Mouse (Mus musculus) central nervous system, embryonic 11.5 days (tissue): ENCODE data around the gene Adamts15. TPM values are rescaled to one million over a fixed set of nuclear protein-coding genes. Genes with fewer than 3 reads are reported as not detected.

Experiments used
- polyA plus RNA-seq: library from polyadenylated mRNA; depleted of rRNA; stranded (reverse); fragments of >200 nt; gene quantifications from 2 replicates; pipeline ENCODE4 v1.2.3, GENCODE M21; 2012; rRNA removed

Adamts15 gene
- polyA plus RNA-seq = 5.0 and 8.0 TPM in 2 replicates

DNA sequence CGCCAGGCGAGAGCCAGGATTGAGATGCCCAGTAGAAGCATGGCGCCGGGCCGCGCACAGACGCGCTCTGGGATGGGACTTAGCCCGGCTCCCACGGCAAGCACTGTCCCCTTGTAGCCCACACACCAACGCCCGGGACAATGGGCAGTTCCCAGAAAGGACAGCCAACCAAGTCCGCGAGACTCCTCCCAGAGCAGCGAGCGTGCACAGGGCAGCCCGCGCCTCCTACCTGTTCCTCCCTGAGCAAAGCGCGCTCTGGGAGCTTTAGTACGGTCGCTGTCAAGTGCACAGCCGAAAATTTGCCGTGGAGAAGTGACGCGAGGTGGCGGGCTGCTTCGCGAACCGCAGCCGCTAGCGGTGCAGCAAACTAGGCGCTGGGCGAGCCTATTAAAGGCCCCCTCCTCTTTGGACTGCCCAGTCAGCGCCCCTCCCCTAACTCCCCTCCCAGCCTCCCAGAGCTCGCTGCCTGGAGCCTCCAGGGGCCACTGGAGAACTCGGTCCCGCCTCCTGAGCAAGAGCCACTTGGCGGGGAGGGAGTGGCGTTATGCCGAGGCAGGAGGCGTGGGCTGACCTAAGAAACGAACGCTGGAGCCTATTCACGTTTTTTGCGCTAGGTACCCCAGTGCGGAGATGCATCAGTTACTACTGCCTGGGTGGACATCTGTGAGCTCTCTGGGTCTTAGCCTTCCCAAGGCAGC, at the start of gene Adamts15:
Gene Adamts15 (minus strand): TSS at position 256 of the 698 bp plus-strand sequence.

DNA sequence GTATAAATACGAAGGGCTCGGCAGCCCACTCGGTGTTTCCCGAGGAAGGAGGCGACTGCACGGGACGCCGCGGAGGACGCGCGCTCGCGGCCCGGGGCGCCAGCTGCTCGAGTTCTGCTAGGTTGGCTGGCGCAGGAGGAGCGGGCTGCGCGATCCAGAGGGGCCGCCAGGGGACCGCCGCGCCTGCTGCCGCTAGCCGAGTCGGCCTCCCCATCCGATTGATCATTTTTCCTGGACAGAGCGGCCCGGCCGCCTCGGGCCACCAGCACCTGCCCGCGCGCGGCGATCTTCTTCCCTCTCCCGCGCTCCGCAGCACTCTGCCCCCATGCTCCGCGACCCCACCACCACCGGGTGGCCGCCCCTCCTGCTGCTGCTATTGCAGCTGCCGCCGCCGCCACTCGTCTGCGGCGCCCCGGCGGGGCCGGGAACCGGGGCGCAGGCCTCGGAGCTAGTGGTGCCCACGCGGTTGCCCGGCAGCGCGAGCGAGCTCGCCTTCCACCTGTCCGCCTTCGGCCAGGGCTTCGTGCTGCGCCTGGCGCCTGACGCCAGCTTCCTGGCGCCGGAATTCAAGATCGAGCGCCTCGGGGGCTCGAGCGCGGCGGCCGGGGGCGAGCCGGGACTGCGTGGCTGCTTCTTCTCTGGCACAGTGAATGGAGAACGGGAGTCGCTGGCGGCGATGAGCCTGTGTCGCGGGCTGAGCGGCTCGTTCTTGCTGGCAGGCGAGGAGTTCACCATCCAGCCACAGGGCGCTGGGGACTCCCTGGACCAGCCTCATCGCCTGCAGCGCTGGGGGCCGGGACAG, 20.5 kb upstream of the Adamts15 start, which contains the start of gene Adamts8:
Gene Adamts8 (plus strand): TSS at position 51 of the 802 bp plus-strand sequence.

Other genes with a start within 250 kb of the Adamts15 start
- gene Adamts8, start 20.1 kb upstream of the Adamts15 start, polyA plus RNA-seq = 0.50 and 0.73 TPM in 2 replicates
- gene Zbtb44, start 108.2 kb upstream of the Adamts15 start, polyA plus RNA-seq = 6.3 and 9.4 TPM in 2 replicates
- 1.2 and 2.5 TPM in 2 replicates for gene St14, start 209.4 kb upstream of the Adamts15 start, polyA plus RNA-seq